Mouse (Mus musculus): Measurements from ENCODE around the gene Elp4. TPM values are rescaled to one million over a fixed set of nuclear protein-coding genes. Genes with fewer than 3 reads are reported as not detected.

Elp4 gene
- polyA plus RNA-seq, 1 experiment from 2014 or later, result 37.0 TPM

GRCm38 (mm10) chr2:105684991-105685650 is 219.2 kb downstream of the Elp4 start:
- ATAC-seq, result no peak
- Histone ChIP-seq H3K9ac (no peak overlapping the region), H3K27ac (no peak overlapping the region), H3K27me3 (replicated peaks) (peaks cover 90% of the 10 kb centered on the region), H3K36me3 (no peaks in the 10 kb centered on the region), H3K4me3 (replicated peaks) (no peak overlapping the region), H3K4me1 (replicated peaks) (0 out of 2 replicates have a peak, but pooled peaks cover 3% of the 10 kb centered on the region), H3K9me3 (no peaks in the 10 kb centered on the region), H3K4me2 (replicated peaks) (no peak overlapping the region)
- 3% methylated on average over 11 of the region's 11 CpGs for WGBS

DNA sequence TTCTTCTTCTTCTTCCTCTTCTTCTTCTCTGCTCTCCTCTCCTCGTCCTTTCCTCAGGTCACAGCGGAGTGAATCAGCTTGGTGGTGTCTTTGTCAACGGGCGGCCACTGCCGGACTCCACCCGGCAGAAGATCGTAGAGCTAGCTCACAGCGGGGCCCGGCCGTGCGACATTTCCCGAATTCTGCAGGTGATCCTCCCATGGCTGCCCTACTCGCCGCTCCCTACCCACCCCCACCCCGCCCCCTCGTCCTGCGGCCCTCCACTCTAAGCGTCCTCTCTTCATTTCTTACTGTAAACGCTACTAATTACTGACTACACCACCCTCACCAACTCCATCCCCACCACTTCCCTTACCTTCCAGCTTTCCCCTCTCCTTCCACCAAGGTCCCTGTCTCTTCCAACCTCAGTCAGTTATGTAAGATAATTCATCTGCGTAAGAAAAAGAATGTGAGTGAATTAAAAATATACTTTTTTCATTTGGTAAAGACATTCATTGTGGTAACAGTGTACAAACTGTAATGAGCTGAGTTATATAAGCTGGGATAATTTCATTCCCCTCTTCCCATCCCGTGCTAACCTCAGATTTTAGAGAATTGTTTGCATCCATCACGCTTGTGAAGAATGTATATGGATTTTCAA is 220.5 kb downstream of the Elp4 start:
- Histone ChIP-seq H3K9ac (no peak overlapping the region), H3K36me3 (no peaks in the 10 kb centered on the region), H3K4me3 (replicated peaks) (no peak overlapping the region), H3K4me2 (replicated peaks) (no peak overlapping the region), H3K27me3 (replicated peaks) (peaks cover 90% of the 10 kb centered on the region), H3K9me3 (no peaks in the 10 kb centered on the region), H3K27ac (no peak overlapping the region), H3K4me1 (replicated peaks) (no peaks in the 10 kb centered on the region)
- ATAC-seq, result no peak
- whole genome bisulfite sequencing, result 2% methylated on average over 22 of the region's 22 CpGs

GRCm38 (mm10) chr2:105682634-105683351 is 221.6 kb downstream of the Elp4 start:
- no peaks in the 10 kb centered on the region for H3K9me3 ChIP-seq
- peaks cover 87% of the 10 kb centered on the region for H3K27me3 ChIP-seq (replicated peaks)
- H3K4me3 ChIP-seq (replicated peaks), result no peak overlapping the region
- no peaks in the 10 kb centered on the region for H3K36me3 ChIP-seq
- H3K27ac ChIP-seq, result no peak overlapping the region
- H3K9ac ChIP-seq, result no peak overlapping the region
- H3K4me1 ChIP-seq (replicated peaks), result no peaks in the 10 kb centered on the region
- 3% methylated on average over 21 of the region's 21 CpGs for WGBS
- no peak for ATAC-seq
- H3K4me2 ChIP-seq (replicated peaks), result no peak overlapping the region

DNA sequence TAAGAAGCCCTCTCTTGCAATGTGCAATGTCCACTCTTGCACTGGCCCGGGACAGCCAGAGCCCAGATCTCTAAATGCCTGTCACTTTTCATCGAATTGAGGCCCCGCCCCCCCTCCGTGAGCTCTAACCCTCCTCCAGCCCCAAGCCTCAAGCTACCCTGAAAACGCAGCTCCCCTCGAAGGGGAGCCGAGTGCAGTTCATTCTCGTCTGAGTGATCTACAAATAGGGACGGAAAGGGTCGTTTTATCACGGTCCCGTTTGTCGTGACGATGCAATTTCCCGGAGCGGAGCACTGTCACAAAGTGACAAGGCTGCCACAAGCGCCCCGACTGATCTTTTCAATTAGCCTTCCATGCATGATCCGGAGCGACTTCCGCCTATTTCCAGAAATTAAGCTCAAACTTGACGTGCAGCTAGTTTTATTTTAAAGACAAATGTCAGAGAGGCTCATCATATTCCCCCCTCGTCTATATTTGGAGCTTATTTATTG is 222.3 kb downstream of the Elp4 start:
- Histone ChIP-seq H3K4me3 (replicated peaks) (no peak overlapping the region), H3K36me3 (no peaks in the 10 kb centered on the region), H3K9me3 (no peaks in the 10 kb centered on the region), H3K4me2 (replicated peaks) (no peak overlapping the region), H3K27ac (no peak overlapping the region), H3K27me3 (replicated peaks) (peaks cover 85% of the 10 kb centered on the region), H3K9ac (no peak overlapping the region), H3K4me1 (replicated peaks) (no peaks in the 10 kb centered on the region)
- 1% methylated on average over 23 of the region's 23 CpGs for WGBS
- no peak for ATAC-seq

- peak; percentile 18; the same call in 1 of the 2 replicates for ATAC-seq
- Histone ChIP-seq H3K27ac (no peak overlapping the region), H3K9ac (no peak overlapping the region), H3K4me3 (replicated peaks) (no peak overlapping the region), H3K9me3 (no peaks in the 10 kb centered on the region), H3K36me3 (no peaks in the 10 kb centered on the region), H3K4me1 (replicated peaks) (peaks cover 4% of the 10 kb centered on the region), H3K27me3 (replicated peaks) (peaks cover 84% of the 10 kb centered on the region), H3K4me2 (replicated peaks) (no peak overlapping the region)
- WGBS, result 2% methylated on average over 30 of the region's 30 CpGs
Measured at GRCm38 (mm10) chr2:105680999-105681710, 223.2 kb downstream of the Elp4 start.

DNA sequence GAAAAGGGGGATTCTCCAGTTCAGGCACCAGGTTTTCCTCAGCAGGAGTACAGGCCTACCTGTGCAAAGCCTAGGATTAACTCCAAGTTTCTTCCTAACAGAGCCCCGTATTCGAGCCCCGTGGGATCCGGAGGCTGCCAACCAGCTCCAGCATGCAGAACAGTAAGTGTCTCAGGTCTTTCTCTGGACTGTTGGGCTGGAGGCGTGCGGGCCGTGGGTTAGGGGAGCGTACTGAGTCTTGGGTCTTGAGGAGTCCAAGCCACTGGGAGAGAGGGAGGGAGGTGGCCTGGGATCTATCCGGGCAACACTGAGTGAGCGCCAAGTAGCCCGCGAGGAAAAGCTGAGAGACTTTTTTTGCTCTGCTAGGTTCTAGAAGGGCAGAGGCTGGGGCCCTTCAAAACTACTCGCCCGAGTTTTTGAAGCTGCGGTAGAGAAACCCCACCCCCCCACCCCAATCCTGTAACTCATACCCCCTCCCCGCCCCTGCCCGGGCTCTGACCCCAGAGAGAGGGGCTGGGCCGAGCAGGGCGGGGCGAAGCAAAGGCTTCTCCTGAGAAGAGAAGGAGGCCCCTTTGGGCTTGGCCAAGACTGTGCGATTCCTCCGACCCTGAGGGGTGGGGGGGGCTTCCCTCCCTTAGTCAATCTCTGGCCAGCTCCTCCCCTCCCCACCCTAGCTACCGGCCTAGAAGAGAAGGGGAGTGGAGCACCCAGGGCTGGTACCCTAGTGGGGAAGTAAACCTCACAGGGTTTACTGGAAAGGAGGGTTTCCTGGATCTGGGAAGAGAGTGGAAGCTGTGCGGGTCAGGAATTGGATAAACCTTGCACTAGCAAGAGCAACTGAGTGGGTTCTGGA is 224.0 kb downstream of the Elp4 start:
- H3K4me2 ChIP-seq (replicated peaks), result no peak overlapping the region
- no peak overlapping the region for H3K9ac ChIP-seq
- peaks cover 82% of the 10 kb centered on the region for H3K27me3 ChIP-seq (replicated peaks)
- H3K4me3 ChIP-seq (replicated peaks), result no peak overlapping the region
- peak; percentile 22; the same call in 1 of the 2 replicates for ATAC-seq
- no peak overlapping the region for H3K27ac ChIP-seq
- 1% methylated on average over 22 of the region's 24 CpGs for WGBS
- peaks cover 8% of the 10 kb centered on the region for H3K4me1 ChIP-seq (replicated peaks)
- no peaks in the 10 kb centered on the region for H3K9me3 ChIP-seq
- no peaks in the 10 kb centered on the region for H3K36me3 ChIP-seq

DNA sequence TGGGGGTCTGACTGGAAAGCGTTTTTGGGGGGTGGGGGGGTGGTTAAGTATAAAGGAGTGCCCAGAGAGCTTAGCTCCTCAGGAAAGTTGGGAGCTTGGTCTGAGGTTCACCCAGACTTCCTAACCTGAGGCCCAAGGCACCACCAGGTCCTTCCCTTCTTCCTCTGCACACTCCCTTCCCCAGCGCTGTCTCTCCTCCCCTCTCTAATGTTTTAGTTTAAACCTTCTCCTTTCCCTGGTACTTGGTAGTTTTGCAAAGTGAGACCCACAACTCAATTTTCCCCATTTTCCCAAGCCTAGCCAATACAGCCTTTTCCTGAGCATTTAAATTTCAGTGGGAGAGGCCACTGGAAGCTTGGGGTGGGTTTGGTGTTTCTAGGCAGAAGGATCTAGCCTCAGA is 225.0 kb downstream of the Elp4 start:
- H3K36me3 ChIP-seq, result no peaks in the 10 kb centered on the region
- no peak overlapping the region for H3K4me2 ChIP-seq (replicated peaks)
- no peaks in the 10 kb centered on the region for H3K9me3 ChIP-seq
- peaks cover 84% of the 10 kb centered on the region for H3K27me3 ChIP-seq (replicated peaks)
- no peak overlapping the region for H3K4me3 ChIP-seq (replicated peaks)
- ATAC-seq, result no peak
- H3K4me1 ChIP-seq (replicated peaks), result peaks cover 19% of the 10 kb centered on the region
- no peak overlapping the region for H3K27ac ChIP-seq
- H3K9ac ChIP-seq, result no peak overlapping the region
- 0% methylated on average over 2 of the region's 2 CpGs for WGBS

DNA sequence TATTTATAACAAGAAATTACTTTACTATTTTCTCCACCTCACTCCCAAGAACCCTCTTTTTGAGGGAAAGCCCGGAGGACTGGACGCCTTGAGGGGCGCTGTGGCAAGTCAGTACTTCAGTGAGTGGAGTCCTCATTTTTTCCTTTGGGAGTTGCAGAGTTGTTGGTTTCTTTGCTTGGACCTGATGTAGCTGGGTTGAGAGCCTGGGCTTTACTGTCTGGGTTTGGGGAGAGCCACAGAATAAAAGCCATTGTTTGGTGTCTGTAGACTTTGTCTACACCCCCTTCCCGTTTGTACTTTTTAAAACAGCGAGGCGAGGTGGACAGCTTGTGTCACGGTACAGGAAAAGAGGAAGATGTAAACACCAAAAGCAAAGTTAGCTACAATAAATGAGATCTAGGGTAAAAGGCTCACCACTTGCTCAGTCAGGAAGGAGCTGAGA is 225.5 kb downstream of the Elp4 start:
- Histone ChIP-seq H3K27ac (no peak overlapping the region), H3K4me1 (replicated peaks) (peaks cover 23% of the 10 kb centered on the region), H3K4me2 (replicated peaks) (no peak overlapping the region), H3K9me3 (no peaks in the 10 kb centered on the region), H3K9ac (no peak overlapping the region), H3K4me3 (replicated peaks) (no peak overlapping the region), H3K27me3 (replicated peaks) (peaks cover 89% of the 10 kb centered on the region), H3K36me3 (no peaks in the 10 kb centered on the region)
- no peak for ATAC-seq
- 2% methylated on average over 7 of the region's 7 CpGs for WGBS

DNA sequence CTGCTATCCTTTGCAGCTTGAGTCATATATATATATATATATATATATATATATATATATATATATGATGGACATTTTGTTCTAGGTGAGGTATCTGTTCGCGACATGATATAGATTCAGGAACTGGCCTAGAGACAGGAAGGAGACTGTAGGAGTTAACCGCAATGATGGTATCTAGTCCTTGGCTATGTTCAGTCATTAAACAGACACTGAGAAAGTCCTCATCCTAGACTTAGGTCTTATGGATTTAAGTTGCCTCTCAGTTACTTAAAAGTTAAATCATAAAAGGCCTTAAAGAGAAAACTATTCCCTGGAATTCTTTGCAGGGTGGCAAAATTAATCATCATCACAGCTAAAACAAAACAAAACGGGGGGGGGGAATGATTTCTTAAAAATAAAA is 226.1 kb downstream of the Elp4 start:
- ATAC-seq, result no peak

DNA sequence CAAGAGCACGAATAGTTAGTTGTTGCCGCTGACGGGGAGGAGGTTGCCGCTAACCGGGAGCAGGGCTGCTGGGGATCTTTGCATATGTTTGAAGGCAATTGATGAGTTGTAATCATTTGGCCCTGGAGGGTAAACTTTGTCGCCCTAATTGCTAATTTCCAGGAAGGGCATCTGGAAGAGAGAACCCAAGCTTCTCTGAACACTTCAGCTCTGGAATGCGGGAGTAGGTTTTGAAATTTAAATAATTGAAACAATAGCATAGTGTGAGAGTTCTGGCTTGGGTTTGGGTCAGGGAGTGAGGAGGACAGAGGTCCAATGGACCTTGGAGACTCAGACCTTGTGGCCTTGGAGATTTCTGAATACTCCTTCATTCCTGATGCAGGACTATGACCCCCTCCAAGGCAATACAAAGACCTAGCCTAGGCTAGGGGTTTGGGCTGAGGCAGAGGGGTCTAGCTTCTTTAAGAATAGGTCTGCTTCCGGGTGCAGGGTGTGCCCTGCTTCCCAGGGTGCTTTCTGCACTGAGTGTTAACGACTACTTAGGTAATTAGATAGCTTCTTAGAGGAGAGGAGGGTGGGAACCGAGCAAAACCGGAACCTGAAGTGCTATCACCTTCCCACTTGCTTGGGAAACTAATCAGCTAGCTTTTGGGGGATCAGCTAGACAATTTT is 226.8 kb downstream of the Elp4 start:
- Histone ChIP-seq H3K36me3 (no peaks in the 10 kb centered on the region), H3K4me3 (replicated peaks) (no peak overlapping the region), H3K4me2 (replicated peaks) (no peak overlapping the region), H3K27me3 (replicated peaks) (peaks cover 92% of the 10 kb centered on the region), H3K9me3 (no peaks in the 10 kb centered on the region), H3K4me1 (replicated peaks) (peaks cover 25% of the 10 kb centered on the region), H3K27ac (no peak overlapping the region), H3K9ac (no peak overlapping the region)
- ATAC-seq, result no peak
- 2% methylated on average over 11 of the region's 11 CpGs for WGBS

More for the DNA sequence above, 226.1 kb downstream of the Elp4 start:
- WGBS, result 5% methylated on average over 4 of the region's 4 CpGs
- H3K4me1 ChIP-seq (replicated peaks), result peaks cover 25% of the 10 kb centered on the region
- H3K27me3 ChIP-seq (replicated peaks), result peaks cover 92% of the 10 kb centered on the region
- no peaks in the 10 kb centered on the region for H3K9me3 ChIP-seq
- H3K4me3 ChIP-seq (replicated peaks), result no peak overlapping the region
- no peaks in the 10 kb centered on the region for H3K36me3 ChIP-seq
- no peak overlapping the region for H3K9ac ChIP-seq
- H3K4me2 ChIP-seq (replicated peaks), result no peak overlapping the region
- H3K27ac ChIP-seq, result no peak overlapping the region

DNA sequence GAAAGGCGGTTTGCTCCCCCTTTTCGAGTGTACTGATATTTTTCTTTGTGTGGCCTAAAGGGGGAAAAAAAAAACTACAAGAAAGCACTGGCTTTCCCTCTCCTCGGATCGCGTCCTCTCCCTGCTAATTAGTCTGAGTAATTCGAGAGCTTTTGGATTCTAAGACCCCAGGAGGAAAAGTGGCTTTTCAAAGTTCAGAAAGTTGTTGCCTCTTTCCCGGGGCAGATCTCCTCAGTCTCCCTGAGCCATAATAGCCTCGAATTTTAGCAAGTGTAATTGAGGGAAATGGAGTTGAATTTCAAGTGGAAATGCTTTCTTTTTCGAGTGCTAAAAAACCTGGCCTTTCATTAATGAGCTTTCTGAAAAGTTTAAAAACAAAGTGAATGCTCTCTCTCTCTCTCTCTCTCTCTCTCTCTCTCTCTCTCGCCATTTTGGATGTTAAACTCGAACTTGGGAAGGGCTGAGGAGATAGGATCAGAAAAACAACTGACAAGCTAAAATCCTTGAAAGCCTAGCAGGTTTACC is 227.4 kb downstream of the Elp4 start:
- Histone ChIP-seq H3K9ac (no peak overlapping the region), H3K36me3 (no peaks in the 10 kb centered on the region), H3K4me3 (replicated peaks) (no peak overlapping the region), H3K4me2 (replicated peaks) (no peak overlapping the region), H3K27ac (no peak overlapping the region), H3K4me1 (replicated peaks) (peaks cover 25% of the 10 kb centered on the region), H3K9me3 (no peaks in the 10 kb centered on the region), H3K27me3 (replicated peaks) (peaks cover 92% of the 10 kb centered on the region)
- ATAC-seq, result no peak
- WGBS, result under 1% methylated on average over 11 of the region's 11 CpGs
